Mouse (Mus musculus) right cerebral cortex, postnatal 10 days (tissue): ENCODE results near the gene Slc2a13.

ENCODE experiments used
- DNase-seq, 2 experiments: peaks; one replicate each; pipeline ENCODE4 v3.0.0; 2021; ENCODE audit warnings: low spot score in 2 of 2

Gene Slc2a13

GRCm38 (mm10) chr15:91502235-91502634, 70.8 kb downstream of the Slc2a13 start:
- DNase-seq: no peak

- no peak for DNase-seq
Observed at GRCm38 (mm10) chr15:91495014-91495413, 78.0 kb downstream of the Slc2a13 start.

- DNase-seq: no peak
Observed at GRCm38 (mm10) chr15:91479924-91480615, 93.0 kb downstream of the Slc2a13 start.

- peak; percentile 34 to 46 for DNase-seq
Observed at GRCm38 (mm10) chr15:91477766-91478165, 95.3 kb downstream of the Slc2a13 start.

- DNase-seq: no peak
Observed at GRCm38 (mm10) chr15:91473690-91474409, 99.2 kb downstream of the Slc2a13 start.

- DNase-seq: no peak
Observed at GRCm38 (mm10) chr15:91465331-91465730, 107.7 kb downstream of the Slc2a13 start.

GRCm38 (mm10) chr15:91463857-91464435, 109.1 kb downstream of the Slc2a13 start:
- no peak for DNase-seq

GRCm38 (mm10) chr15:91463026-91463661, 109.9 kb downstream of the Slc2a13 start:
- peak in 1 of 2 experiments; percentile 31 for DNase-seq

GRCm38 (mm10) chr15:91461940-91462339, 111.1 kb downstream of the Slc2a13 start:
- no peak for DNase-seq

- no peak for DNase-seq
Observed at GRCm38 (mm10) chr15:91457202-91457601, 115.9 kb downstream of the Slc2a13 start.

- DNase-seq: peak; percentile 42 to 47
Observed at GRCm38 (mm10) chr15:91445399-91445798, 127.7 kb downstream of the Slc2a13 start.

- DNase-seq: no peak
Observed at GRCm38 (mm10) chr15:91443449-91443848, 129.6 kb downstream of the Slc2a13 start.

- peak in 1 of 2 experiments; percentile 62 for DNase-seq
Observed at GRCm38 (mm10) chr15:91439883-91440282, 133.2 kb downstream of the Slc2a13 start.

- DNase-seq: peak in 1 of 2 experiments; percentile 58
Observed at GRCm38 (mm10) chr15:91425426-91425825, 147.6 kb downstream of the Slc2a13 start.

GRCm38 (mm10) chr15:91406979-91407378, 166.1 kb downstream of the Slc2a13 start:
- DNase-seq: no peak

- no peak for DNase-seq
Observed at GRCm38 (mm10) chr15:91395165-91395564, 177.9 kb downstream of the Slc2a13 start.

GRCm38 (mm10) chr15:91383694-91384093, 189.4 kb downstream of the Slc2a13 start:
- DNase-seq: no peak

- no peak for DNase-seq
Observed at GRCm38 (mm10) chr15:91382606-91383005, 190.5 kb downstream of the Slc2a13 start.

GRCm38 (mm10) chr15:91381864-91382263, 191.2 kb downstream of the Slc2a13 start:
- DNase-seq: no peak

GRCm38 (mm10) chr15:91378751-91379325, 194.2 kb downstream of the Slc2a13 start:
- no peak for DNase-seq

GRCm38 (mm10) chr15:91377568-91377967, 195.5 kb downstream of the Slc2a13 start:
- no peak for DNase-seq

- DNase-seq: peak; percentile 34 to 64
Observed at GRCm38 (mm10) chr15:91377105-91377504, 196.0 kb downstream of the Slc2a13 start.
